Mouse (Mus musculus) B cell, adult 62 days (primary cell): ENCODE results near the gene Asprv1. TPM values are rescaled to one million over a fixed set of nuclear protein-coding genes. Genes with fewer than 3 reads are reported as not detected.

Experiments used
- total RNA-seq: library from RNA; stranded (reverse); gene quantifications from 4 replicates; pipeline ENCODE4 v1.2.4, GENCODE M21; 2023

The Asprv1 gene
- total RNA-seq: not detected in 4 replicates

GRCm38 (mm10) chr6:86627946-86628345, at the start of gene Asprv1:
Gene Asprv1, plus strand, starts transcription at chr6:86628164.

GRCm38 (mm10) chr6:86668580-86669239, 40.7 kb downstream of the Asprv1 start, which contains the start of gene Mxd1:
Gene Mxd1, minus strand, starts transcription at chr6:86669161.

Other genes with a start within 250 kb of the Asprv1 start
- 10.1 to 19.0 TPM (median 11.2 TPM) in 4 replicates for gene Pcyox1, start 231.0 kb upstream of the Asprv1 start, total RNA-seq
- gene Tia1, start 223.9 kb upstream of the Asprv1 start, total RNA-seq: 105 to 118 TPM (median 115 TPM) in 4 replicates
- gene Gm44790, start 201.5 kb upstream of the Asprv1 start, total RNA-seq: 1.3 to 3.8 TPM in 2 of 4 replicates, not detected in the others
- gene C87436, start 189.8 kb upstream of the Asprv1 start, total RNA-seq: 50.1 to 61.7 TPM (median 57.0 TPM) in 4 replicates
- gene Pcbp1, start 101.8 kb upstream of the Asprv1 start, total RNA-seq: 197 to 202 TPM (median 201 TPM) in 4 replicates
- 18.2 to 26.1 TPM (median 21.1 TPM) in 4 replicates for gene Mxd1, start 41.0 kb downstream of the Asprv1 start, total RNA-seq
- 29.8 to 41.1 TPM (median 40.6 TPM) in 4 replicates for gene Snrnp27, start 56.4 kb downstream of the Asprv1 start, total RNA-seq
- gene Gmcl1, start 105.2 kb downstream of the Asprv1 start, total RNA-seq: 26.9 to 30.9 TPM (median 30.6 TPM) in 4 replicates
- 8.3 to 10.4 TPM (median 9.0 TPM) in 4 replicates for gene Anxa4, start 165.4 kb downstream of the Asprv1 start, total RNA-seq
- gene Aak1, start 221.4 kb downstream of the Asprv1 start, total RNA-seq: 72.8 to 93.4 TPM (median 82.7 TPM) in 4 replicates